Mouse (Mus musculus): ENCODE measurements around the gene Lpcat1. TPM values are rescaled to one million over a fixed set of nuclear protein-coding genes. Genes with fewer than 3 reads are reported as not detected.

The Lpcat1 gene
- total and polyA plus RNA-seq, 2 experiments from 2014 or later: 86.2 to 225 TPM

DNA sequence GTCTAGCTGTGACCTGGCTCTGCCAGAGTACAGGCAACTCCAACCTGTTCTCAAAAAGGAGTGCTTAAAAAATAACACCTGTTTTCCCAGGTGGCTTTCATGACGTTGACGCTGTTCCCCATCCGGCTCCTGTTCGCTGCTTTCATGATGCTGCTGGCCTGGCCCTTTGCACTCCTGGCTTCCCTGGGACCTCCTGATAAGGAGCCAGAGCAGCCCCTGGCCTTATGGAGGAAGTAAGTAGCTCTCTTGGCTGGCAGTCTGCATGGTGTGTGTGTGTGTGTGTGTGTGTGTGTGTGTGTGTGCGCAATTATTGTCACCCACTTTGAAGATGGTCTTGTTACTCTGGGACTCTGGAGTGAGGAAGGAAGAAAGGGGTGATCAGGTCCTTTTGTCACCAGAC lies 17.2 kb downstream of the Lpcat1 start:
- H3K4me3 ChIP-seq (ENCODE audit: low read depth, low read length): no peak overlapping the region
- 90% methylated on average over 5 of the region's 5 CpGs for WGBS
- TF ChIP-seq CTCF (IDR thresholded peaks at IDR 0.05): no peak
- H3K9me3 ChIP-seq (ENCODE audit: low read length): no peaks in the 10 kb centered on the region
- H3K9ac ChIP-seq (replicated peaks; ENCODE audit: low read length, poor library complexity, severe bottlenecking): no peak overlapping the region
- ATAC-seq (ENCODE audit: low FRiP score) (no peak), DNase-seq (ENCODE audit: low spot score) (no peak)
- H3K27ac ChIP-seq (ENCODE audit: low read depth, low read length): no peak overlapping the region
- peaks cover 17% of the 10 kb centered on the region for H3K36me3 ChIP-seq (ENCODE audit: insufficient read depth, low read length)
- H3K4me1 ChIP-seq (ENCODE audit: insufficient read depth, low read length): no peaks in the 10 kb centered on the region; the same call in 1 of the 2 replicates
- no peak overlapping the region for H3K4me2 ChIP-seq (ENCODE audit: low read depth, low read length, poor library complexity, severe bottlenecking)
- H3K27me3 ChIP-seq (ENCODE audit: insufficient read depth, low read length): no peaks in the 10 kb centered on the region

DNA sequence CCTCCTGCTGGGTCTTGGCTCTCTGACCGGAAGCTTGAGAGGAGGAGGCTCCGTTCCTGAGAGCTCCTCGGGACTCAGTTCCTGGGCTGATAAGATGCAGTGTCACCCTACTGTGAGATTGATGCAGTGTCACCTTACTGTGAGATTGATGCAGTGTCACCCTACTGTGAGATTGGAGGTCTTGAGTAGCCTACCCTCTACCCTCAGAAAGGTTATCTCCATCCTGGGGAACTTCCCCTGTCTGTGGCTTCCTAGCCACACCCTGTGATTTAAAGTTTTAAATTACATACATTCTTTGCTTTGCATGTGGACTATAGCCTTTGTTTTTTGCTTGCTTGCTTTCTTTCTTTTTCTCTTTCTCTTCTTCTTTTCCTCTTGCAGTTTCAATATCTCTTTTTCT lies 21.1 kb downstream of the Lpcat1 start:
- Histone ChIP-seq H3K9me3 (ENCODE audit: low read length) (no peaks in the 10 kb centered on the region), H3K4me3 (ENCODE audit: low read depth, low read length) (no peak overlapping the region), H3K27ac (ENCODE audit: low read depth, low read length) (no peak overlapping the region), H3K27me3 (ENCODE audit: insufficient read depth, low read length) (no peaks in the 10 kb centered on the region), H3K36me3 (ENCODE audit: insufficient read depth, low read length) (peaks cover 32% of the 10 kb centered on the region), H3K4me2 (ENCODE audit: low read depth, low read length, poor library complexity, severe bottlenecking) (no peak overlapping the region), H3K4me1 (ENCODE audit: insufficient read depth, low read length) (no peaks in the 10 kb centered on the region), H3K9ac (replicated peaks; ENCODE audit: low read length, poor library complexity, severe bottlenecking) (no peak overlapping the region)
- no peak for TF ChIP-seq CTCF (IDR thresholded peaks at IDR 0.05)
- ATAC-seq (ENCODE audit: low FRiP score) (no peak), DNase-seq (ENCODE audit: low spot score) (no peak)
- 68% methylated on average over 3 of the region's 3 CpGs for WGBS

DNA sequence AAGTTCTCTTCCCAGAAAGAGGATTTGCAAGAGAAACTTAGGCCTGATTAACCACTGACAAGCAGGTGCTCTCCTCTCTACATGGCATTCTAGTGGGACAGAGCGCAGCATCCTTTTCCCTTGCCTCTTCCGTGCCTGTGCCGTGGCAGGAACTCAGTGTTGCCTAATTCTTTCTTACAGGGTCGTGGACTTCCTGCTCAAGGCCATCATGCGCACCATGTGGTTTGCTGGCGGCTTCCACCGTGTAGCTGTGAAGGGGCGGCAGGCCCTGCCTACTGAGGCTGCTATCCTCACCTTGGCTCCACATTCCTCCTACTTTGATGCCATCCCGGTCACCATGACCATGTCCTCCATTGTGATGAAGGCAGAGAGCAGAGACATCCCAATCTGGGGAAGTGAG lies 21.7 kb downstream of the Lpcat1 start:
- peaks cover 32% of the 10 kb centered on the region for H3K36me3 ChIP-seq (ENCODE audit: insufficient read depth, low read length)
- H3K27me3 ChIP-seq (ENCODE audit: insufficient read depth, low read length): no peaks in the 10 kb centered on the region
- H3K9ac ChIP-seq (replicated peaks; ENCODE audit: low read length, poor library complexity, severe bottlenecking): 0 out of 2 replicates have a peak overlapping the region, but pooled peaks have one; percentile 8
- H3K27ac ChIP-seq (ENCODE audit: low read depth, low read length): no peak overlapping the region
- H3K9me3 ChIP-seq (ENCODE audit: low read length): no peaks in the 10 kb centered on the region
- DNase-seq (ENCODE audit: low spot score) (no peak), ATAC-seq (ENCODE audit: low FRiP score) (no peak)
- no peaks in the 10 kb centered on the region for H3K4me1 ChIP-seq (ENCODE audit: insufficient read depth, low read length)
- WGBS: 89% methylated on average over 9 of the region's 9 CpGs
- no peak overlapping the region for H3K4me3 ChIP-seq (ENCODE audit: low read depth, low read length)
- no peak for TF ChIP-seq CTCF (IDR thresholded peaks at IDR 0.05)
- H3K4me2 ChIP-seq (ENCODE audit: low read depth, low read length, poor library complexity, severe bottlenecking): no peak overlapping the region

DNA sequence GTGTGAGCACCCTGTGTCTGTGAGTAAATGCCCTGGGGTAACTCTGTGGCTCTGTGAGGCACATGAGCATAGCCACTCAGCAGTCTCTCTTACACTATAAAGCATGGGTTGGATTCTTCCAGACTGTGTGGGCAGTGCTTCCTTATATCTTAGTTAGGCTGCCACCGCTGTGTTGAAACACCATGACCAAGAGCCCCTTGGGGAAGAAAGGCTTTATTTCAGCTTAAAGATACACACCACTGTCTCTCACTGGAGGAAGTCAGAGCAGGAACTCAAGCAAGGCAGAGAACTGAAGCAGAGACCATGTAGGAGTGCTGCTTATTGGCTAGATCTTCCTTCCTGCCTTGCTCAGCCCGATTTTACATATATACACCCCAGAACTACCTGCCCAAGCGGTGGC lies 23.0 kb downstream of the Lpcat1 start:
- no peaks in the 10 kb centered on the region for H3K27me3 ChIP-seq (ENCODE audit: insufficient read depth, low read length)
- no peaks in the 10 kb centered on the region for H3K4me1 ChIP-seq (ENCODE audit: insufficient read depth, low read length)
- no peak overlapping the region for H3K4me2 ChIP-seq (ENCODE audit: low read depth, low read length, poor library complexity, severe bottlenecking)
- DNase-seq (ENCODE audit: low spot score): no peak
- 92% methylated on average over 3 of the region's 3 CpGs for WGBS
- no peak for TF ChIP-seq CTCF (IDR thresholded peaks at IDR 0.05)
- no peak overlapping the region for H3K27ac ChIP-seq (ENCODE audit: low read depth, low read length)
- H3K4me3 ChIP-seq (ENCODE audit: low read depth, low read length): no peak overlapping the region
- H3K36me3 ChIP-seq (ENCODE audit: insufficient read depth, low read length): peaks cover 36% of the 10 kb centered on the region
- H3K9me3 ChIP-seq (ENCODE audit: low read length): no peaks in the 10 kb centered on the region
- ATAC-seq (ENCODE audit: low FRiP score): no peak
- H3K9ac ChIP-seq (replicated peaks; ENCODE audit: low read length, poor library complexity, severe bottlenecking): no peak overlapping the region

DNA sequence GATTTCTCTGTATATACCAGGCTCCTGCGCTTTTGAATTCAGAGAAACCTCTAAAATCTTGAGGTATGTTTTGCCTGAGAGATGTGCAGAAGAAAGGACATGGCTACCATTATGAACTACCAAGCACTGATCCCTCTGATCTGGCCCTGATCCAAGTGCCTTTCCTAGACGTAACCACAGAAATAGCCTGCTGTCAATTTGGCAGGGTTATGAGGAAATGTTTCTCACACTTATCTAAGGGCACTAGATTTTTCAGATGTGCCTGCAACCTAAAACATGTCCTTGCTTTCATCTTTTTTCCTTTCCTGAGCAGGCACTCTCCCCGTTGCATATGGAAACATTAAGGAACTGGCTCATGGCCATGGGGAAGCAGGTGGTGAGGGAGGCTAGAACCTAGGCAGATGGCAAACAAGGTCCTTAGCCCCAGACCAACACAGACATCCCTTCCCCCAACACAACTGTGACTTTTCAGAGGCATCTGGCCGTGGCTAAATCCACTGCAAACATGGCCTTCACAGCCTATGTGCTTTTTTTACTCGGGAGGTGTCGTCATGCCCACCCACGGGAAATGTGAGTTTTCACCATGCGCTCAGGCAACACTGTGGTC lies 23.7 kb downstream of the Lpcat1 start:
- H3K4me1 ChIP-seq (ENCODE audit: insufficient read depth, low read length): no peaks in the 10 kb centered on the region
- WGBS: 70% methylated on average over 8 of the region's 8 CpGs
- no peak overlapping the region for H3K27ac ChIP-seq (ENCODE audit: low read depth, low read length)
- peaks cover 42% of the 10 kb centered on the region for H3K36me3 ChIP-seq (ENCODE audit: insufficient read depth, low read length)
- H3K27me3 ChIP-seq (ENCODE audit: insufficient read depth, low read length): no peaks in the 10 kb centered on the region
- peak; percentile 76 for DNase-seq (ENCODE audit: low spot score)
- no peak for ATAC-seq (ENCODE audit: low FRiP score)
- H3K4me2 ChIP-seq (ENCODE audit: low read depth, low read length, poor library complexity, severe bottlenecking): no peak overlapping the region
- TF ChIP-seq CTCF (IDR thresholded peaks at IDR 0.05): no peak
- H3K9ac ChIP-seq (replicated peaks; ENCODE audit: low read length, poor library complexity, severe bottlenecking): no peak overlapping the region
- H3K9me3 ChIP-seq (ENCODE audit: low read length): no peaks in the 10 kb centered on the region
- no peak overlapping the region for H3K4me3 ChIP-seq (ENCODE audit: low read depth, low read length)

DNA sequence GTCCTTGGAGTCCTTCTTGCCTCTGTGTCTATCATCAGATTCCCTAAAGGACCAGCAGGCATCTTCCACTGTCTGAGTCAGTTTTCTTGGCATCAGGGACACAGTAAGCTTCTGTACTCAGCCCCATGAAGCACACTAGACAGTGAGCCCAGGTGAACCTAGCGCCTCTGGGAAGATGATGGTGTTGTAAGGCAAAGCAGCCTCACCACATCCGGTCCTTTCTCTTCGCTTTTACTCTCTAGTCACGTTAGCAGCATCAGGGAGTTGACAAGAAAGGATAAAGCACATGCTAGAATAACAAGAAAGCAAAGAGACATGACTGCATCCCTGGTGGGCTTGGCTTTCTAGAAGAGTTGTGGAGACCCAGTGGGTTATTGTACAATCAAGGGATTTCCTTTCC lies 26.2 kb downstream of the Lpcat1 start:
- no peaks in the 10 kb centered on the region for H3K4me1 ChIP-seq (ENCODE audit: insufficient read depth, low read length)

More for the DNA sequence above, 26.2 kb downstream of the Lpcat1 start:
- TF ChIP-seq CTCF (IDR thresholded peaks at IDR 0.05): no peak
- H3K36me3 ChIP-seq (ENCODE audit: insufficient read depth, low read length): peaks cover 56% of the 10 kb centered on the region
- DNase-seq (ENCODE audit: low spot score): no peak
- no peak for ATAC-seq (ENCODE audit: low FRiP score)
- no peak overlapping the region for H3K27ac ChIP-seq (ENCODE audit: low read depth, low read length)
- H3K4me2 ChIP-seq (ENCODE audit: low read depth, low read length, poor library complexity, severe bottlenecking): no peak overlapping the region
- no peak overlapping the region for H3K4me3 ChIP-seq (ENCODE audit: low read depth, low read length)
- WGBS: 97% methylated on average over 4 of the region's 4 CpGs
- no peaks in the 10 kb centered on the region for H3K27me3 ChIP-seq (ENCODE audit: insufficient read depth, low read length)
- H3K9ac ChIP-seq (replicated peaks; ENCODE audit: low read length, poor library complexity, severe bottlenecking): no peak overlapping the region
- H3K9me3 ChIP-seq (ENCODE audit: low read length): no peaks in the 10 kb centered on the region
